10 mouse cellular contexts compared by ENCODE assay signal in genomic region chr7:19083096-19083495, GRCm38 (mm10). TPM values are rescaled to one million over a fixed set of nuclear protein-coding genes. Genes with fewer than 3 reads are reported as not detected.
A peak's percentile ranks its signal among the peaks of the same experiment; 100 is the strongest.
DNase-seq lines count a peak whose midpoint lies in the region; ATAC-seq lines count a peak whose summit lies in the region.
"Had no signal": no experiment of that assay in that cellular context is flagged by ENCODE, and none has a peak within 500 bp of the region (broad histone marks: within the 10 kb centered on the region; RNA-seq: fewer than 3 reads in every experiment).

No protein-coding gene starts in this region.

- 65% methylated on average over 6 of the region's 6 CpGs for WGBS in forebrain, embryonic 10.5 days
- WGBS in forebrain, embryonic 11.5 days, result 64% methylated on average over 6 of the region's 6 CpGs
- WGBS in embryonic facial prominence, embryonic 15.5 days, result 34% methylated on average over 6 of the region's 6 CpGs

- intact Hi-C loops in heart, postnatal 14 days (cut with DNase I), result no loop called here

- H3K4me2 ChIP-seq in forebrain, embryonic 11.5 days (ENCODE audit: low read depth, low read length, severe bottlenecking), result no peak overlapping the region
- peak overlapping the region; percentile 34 for H3K4me2 ChIP-seq in embryonic facial prominence, embryonic 15.5 days (replicated peaks)

- H3K4me1 ChIP-seq in forebrain, embryonic 10.5 days, result peaks cover 57% of the 10 kb centered on the region
- peaks cover 7% of the 10 kb centered on the region for H3K4me1 ChIP-seq in forebrain, embryonic 11.5 days (replicated peaks; ENCODE audit: control insufficient read depth, insufficient read depth, low read length)
- peaks cover 65% of the 10 kb centered on the region for H3K4me1 ChIP-seq in embryonic facial prominence, embryonic 15.5 days

- peaks cover 89% of the 10 kb centered on the region for H3K36me3 ChIP-seq in forebrain, embryonic 10.5 days (replicated peaks)
- peaks cover 16% of the 10 kb centered on the region for H3K36me3 ChIP-seq in forebrain, embryonic 11.5 days (ENCODE audit: control insufficient read depth, insufficient read depth, low read length)
- peaks cover 55% of the 10 kb centered on the region for H3K36me3 ChIP-seq in embryonic facial prominence, embryonic 15.5 days

- H3K27me3 ChIP-seq in forebrain, embryonic 10.5 days (ENCODE audit: poor library complexity, severe bottlenecking), result peaks cover 20% of the 10 kb centered on the region
- no peaks in the 10 kb centered on the region for H3K27me3 ChIP-seq in forebrain, embryonic 11.5 days (ENCODE audit: control insufficient read depth, insufficient read depth, low read length)
- no peaks in the 10 kb centered on the region for H3K27me3 ChIP-seq in embryonic facial prominence, embryonic 15.5 days

- no peak for ATAC-seq in forebrain, embryonic 11.5 days (replicated peaks; ENCODE audit: low FRiP score)
- ATAC-seq in embryonic facial prominence, embryonic 15.5 days (ENCODE audit: insufficient number of reproducible peaks, low FRiP score, low TSS enrichment, low read depth), result no peak
- ATAC-seq in megakaryocyte progenitor cell, adult 5-6 weeks (replicated peaks; ENCODE audit: poor library complexity), result no peak
- ATAC-seq: forebrain, embryonic 14.5 days had no signal

- no peak overlapping the region; the same call in 1 of the 2 replicates for H3K9ac ChIP-seq in forebrain, embryonic 11.5 days (ENCODE audit: low read length)
- no peak overlapping the region for H3K9ac ChIP-seq in embryonic facial prominence, embryonic 15.5 days
- H3K9ac ChIP-seq: liver, embryonic 14.5 days had no signal

- H3K9me3 ChIP-seq in forebrain, embryonic 10.5 days, result no peaks in the 10 kb centered on the region
- no peaks in the 10 kb centered on the region for H3K9me3 ChIP-seq in forebrain, embryonic 11.5 days (ENCODE audit: control insufficient read depth, low read length)
- no peaks in the 10 kb centered on the region for H3K9me3 ChIP-seq in embryonic facial prominence, embryonic 15.5 days (replicated peaks)

- H3K27ac ChIP-seq in forebrain, embryonic 10.5 days, result no peak overlapping the region
- H3K27ac ChIP-seq in forebrain, embryonic 11.5 days (ENCODE audit: low read depth, low read length), result no peak overlapping the region
- peak overlapping the region; percentile 52 for H3K27ac ChIP-seq in embryonic facial prominence, embryonic 15.5 days (replicated peaks)
- H3K27ac ChIP-seq: liver, embryonic 14.5 days had no signal

- no peak for DNase-seq in forebrain, embryonic 10.5 days (ENCODE audit: extremely low spot score, low spot score)
- no peak for DNase-seq in forebrain, embryonic 11.5 days (ENCODE audit: low spot score)
- peak; percentile 76 to 82 for DNase-seq in heart, postnatal 14 days
- DNase-seq in lung, postnatal 14 days, result peak; percentile 56
- no peak for DNase-seq in right cerebral cortex, postnatal 25 days
- DNase-seq in layer of hippocampus, adult 11-12 months (ENCODE audit: low spot score), result no peak

- 0 out of 2 replicates have a peak overlapping the region, but pooled peaks have one; percentile 2 for H3K4me3 ChIP-seq in forebrain, embryonic 10.5 days
- H3K4me3 ChIP-seq in forebrain, embryonic 11.5 days (ENCODE audit: low read depth, low read length), result no peak overlapping the region
- no peak overlapping the region for H3K4me3 ChIP-seq in embryonic facial prominence, embryonic 15.5 days (replicated peaks)

RNA-seq across cellular contexts. Expression of gene Dmpk, which starts 0.6 kb away (rescaled TPM):
- polyA plus RNA-seq in forebrain, embryonic 10.5 days (2016; fragmentation: Nextera tagmentation; extraction: Ambion mirVana), result 8.3 and 9.1 TPM in 2 replicates
- 12.4 and 13.8 TPM in 2 replicates for polyA plus RNA-seq in forebrain, embryonic 11.5 days (2014; fragmentation: Nextera tagmentation; extraction: Ambion mirVana)
- 42.4 and 60.4 TPM in 2 replicates for polyA plus RNA-seq in embryonic facial prominence, embryonic 15.5 days (2015; fragmentation: Nextera tagmentation; extraction: Ambion mirVana)
- 100 to 1,000 TPM; 473 to 516 TPM for total RNA-seq in heart, postnatal 14 days (2021)
- 0.78 and 1.9 TPM in 2 replicates for total RNA-seq in megakaryocyte progenitor cell, adult 5-6 weeks (2015)
- total RNA-seq in megakaryocyte progenitor cell, adult 5-6 weeks (2017), result 0.84 TPM in 1 of 2 replicates, not detected in the other

RNA-seq across cellular contexts. Expression of gene Dmwd, which starts 7.1 kb away (rescaled TPM):
- polyA plus RNA-seq in forebrain, embryonic 10.5 days (2016; fragmentation: Nextera tagmentation; extraction: Ambion mirVana), result 14.4 and 16.3 TPM in 2 replicates
- 20.9 and 25.4 TPM in 2 replicates for polyA plus RNA-seq in forebrain, embryonic 11.5 days (2014; fragmentation: Nextera tagmentation; extraction: Ambion mirVana)
- 18.7 and 20.1 TPM in 2 replicates for polyA plus RNA-seq in embryonic facial prominence, embryonic 15.5 days (2015; fragmentation: Nextera tagmentation; extraction: Ambion mirVana)
- 10 to 100 TPM; 42.1 to 45.1 TPM for total RNA-seq in heart, postnatal 14 days (2021)
- 4.4 and 5.5 TPM in 2 replicates for total RNA-seq in megakaryocyte progenitor cell, adult 5-6 weeks (2015)
- 1.5 and 2.3 TPM in 2 replicates for total RNA-seq in megakaryocyte progenitor cell, adult 5-6 weeks (2017)

RNA-seq across cellular contexts. Expression of gene Six5, which starts 11.3 kb away (rescaled TPM):
- 6.7 and 7.4 TPM in 2 replicates for polyA plus RNA-seq in forebrain, embryonic 10.5 days (2016; fragmentation: Nextera tagmentation; extraction: Ambion mirVana)
- 9.9 and 10.8 TPM in 2 replicates for polyA plus RNA-seq in forebrain, embryonic 11.5 days (2014; fragmentation: Nextera tagmentation; extraction: Ambion mirVana)
- 12.7 and 14.7 TPM in 2 replicates for polyA plus RNA-seq in embryonic facial prominence, embryonic 15.5 days (2015; fragmentation: Nextera tagmentation; extraction: Ambion mirVana)
- 1 to 10 TPM; 9.0 to 9.1 TPM for total RNA-seq in heart, postnatal 14 days (2021)
- 2.8 and 3.9 TPM in 2 replicates for total RNA-seq in megakaryocyte progenitor cell, adult 5-6 weeks (2015)
- 2.3 and 2.4 TPM in 2 replicates for total RNA-seq in megakaryocyte progenitor cell, adult 5-6 weeks (2017)

RNA-seq across cellular contexts. Expression of gene Rsph6a, which starts 28.6 kb away (rescaled TPM):
- not detected in 2 replicates for polyA plus RNA-seq in forebrain, embryonic 10.5 days (2016; fragmentation: Nextera tagmentation; extraction: Ambion mirVana)
- polyA plus RNA-seq in forebrain, embryonic 11.5 days (2014; fragmentation: Nextera tagmentation; extraction: Ambion mirVana), result not detected in 2 replicates
- not detected in 2 replicates for polyA plus RNA-seq in embryonic facial prominence, embryonic 15.5 days (2015; fragmentation: Nextera tagmentation; extraction: Ambion mirVana)
- not detected for total RNA-seq in heart, postnatal 14 days (2021)
- total RNA-seq in megakaryocyte progenitor cell, adult 5-6 weeks (2015), result not detected in 2 replicates
- total RNA-seq in megakaryocyte progenitor cell, adult 5-6 weeks (2017), result 0.61 TPM in 1 of 2 replicates, not detected in the other
- polyA plus RNA-seq: forebrain, embryonic 14.5 days; liver, embryonic 14.5 days had no signal

RNA-seq across cellular contexts. Expression of gene Gm4969, which starts 35.1 kb away (rescaled TPM):
- 0.81 and 1.1 TPM in 2 replicates for polyA plus RNA-seq in forebrain, embryonic 10.5 days (2016; fragmentation: Nextera tagmentation; extraction: Ambion mirVana)
- polyA plus RNA-seq in forebrain, embryonic 11.5 days (2014; fragmentation: Nextera tagmentation; extraction: Ambion mirVana), result 1.2 and 1.4 TPM in 2 replicates
- polyA plus RNA-seq in embryonic facial prominence, embryonic 15.5 days (2015; fragmentation: Nextera tagmentation; extraction: Ambion mirVana), result 1.9 and 2.3 TPM in 2 replicates
- total RNA-seq in heart, postnatal 14 days (2021), result under 1 TPM in 1 of 2 experiments, not detected in 1; 0.12 TPM
- total RNA-seq in megakaryocyte progenitor cell, adult 5-6 weeks (2015), result 0.24 and 0.57 TPM in 2 replicates
- 0.03 and 0.42 TPM in 2 replicates for total RNA-seq in megakaryocyte progenitor cell, adult 5-6 weeks (2017)

Comparison
In these comparisons a context has a peak if more than half of its experiments do, and no peak if none do; other contexts are left out.
1. DNase-seq: peak in heart, postnatal 14 days (2 of 2) and lung, postnatal 14 days (single experiment); none in forebrain, embryonic 10.5 days (single experiment), forebrain, embryonic 11.5 days (single experiment), right cerebral cortex, postnatal 25 days (single experiment) and layer of hippocampus, adult 11-12 months (single experiment).